Mouse (Mus musculus): ENCODE results near the gene Ppp2r5a. TPM values are rescaled to one million over a fixed set of nuclear protein-coding genes. Genes with fewer than 3 reads are reported as not detected.
"Not testable (repeated sequence)": the region's sequence is repeated elsewhere in the genome, so short reads cannot be mapped to it uniquely, and the experiment has no call there.

The Ppp2r5a gene
- polyA plus RNA-seq (2012; rRNA removed) = 129 and 169 TPM in 2 replicates

- DNase-seq (ENCODE audit: low read depth) = no peak
Measured at GRCm38 (mm10) chr1:191403074-191403473, at the start of gene Ppp2r5a. TSS of gene Ppp2r5a (minus strand) at chr1:191403272.

GRCm38 (mm10) chr1:191450614-191451013, 47.5 kb upstream of the Ppp2r5a start:
- DNase-seq (ENCODE audit: low read depth) = no peak

GRCm38 (mm10) chr1:191449537-191449936, 46.5 kb upstream of the Ppp2r5a start:
- no peak for DNase-seq (ENCODE audit: low read depth)

GRCm38 (mm10) chr1:191447391-191448016, 44.4 kb upstream of the Ppp2r5a start:
- no peak for DNase-seq (ENCODE audit: low read depth)

GRCm38 (mm10) chr1:191446307-191446706, 43.2 kb upstream of the Ppp2r5a start:
- no peak for DNase-seq (ENCODE audit: low read depth)

- DNase-seq (ENCODE audit: low read depth) = no peak
Measured at GRCm38 (mm10) chr1:191445831-191446258, 42.8 kb upstream of the Ppp2r5a start.

GRCm38 (mm10) chr1:191445401-191445800, 42.3 kb upstream of the Ppp2r5a start:
- peak; percentile 79 for DNase-seq (ENCODE audit: low read depth)

- DNase-seq (ENCODE audit: low read depth) = no peak
Measured at GRCm38 (mm10) chr1:191444467-191444866, 41.4 kb upstream of the Ppp2r5a start.

GRCm38 (mm10) chr1:191439011-191439410, 35.9 kb upstream of the Ppp2r5a start:
- no peak for DNase-seq (ENCODE audit: low read depth)

- no peak for DNase-seq (ENCODE audit: low read depth)
Measured at GRCm38 (mm10) chr1:191438546-191438945, 35.5 kb upstream of the Ppp2r5a start.

GRCm38 (mm10) chr1:191436647-191437046, 33.6 kb upstream of the Ppp2r5a start:
- no peak for DNase-seq (ENCODE audit: low read depth)

- DNase-seq (ENCODE audit: low read depth) = no peak
Measured at GRCm38 (mm10) chr1:191435359-191435758, 32.3 kb upstream of the Ppp2r5a start.

- no peak for DNase-seq (ENCODE audit: low read depth)
Measured at GRCm38 (mm10) chr1:191432531-191432930, 29.5 kb upstream of the Ppp2r5a start.

GRCm38 (mm10) chr1:191432023-191432422, 29.0 kb upstream of the Ppp2r5a start:
- no peak for DNase-seq (ENCODE audit: low read depth)

GRCm38 (mm10) chr1:191430121-191430520, 27.0 kb upstream of the Ppp2r5a start:
- no peak for DNase-seq (ENCODE audit: low read depth)

GRCm38 (mm10) chr1:191425884-191426283, 22.8 kb upstream of the Ppp2r5a start:
- no peak for DNase-seq (ENCODE audit: low read depth)

GRCm38 (mm10) chr1:191423201-191423600, 20.1 kb upstream of the Ppp2r5a start:
- no peak for DNase-seq (ENCODE audit: low read depth)

GRCm38 (mm10) chr1:191422714-191423113, 19.6 kb upstream of the Ppp2r5a start:
- not testable (repeated sequence) for DNase-seq (ENCODE audit: low read depth)

- DNase-seq (ENCODE audit: low read depth) = no peak
Measured at GRCm38 (mm10) chr1:191422164-191422563, 19.1 kb upstream of the Ppp2r5a start.

GRCm38 (mm10) chr1:191421426-191421999, 18.4 kb upstream of the Ppp2r5a start:
- DNase-seq (ENCODE audit: low read depth) = no peak

- DNase-seq (ENCODE audit: low read depth) = no peak
Measured at GRCm38 (mm10) chr1:191420930-191421404, 17.9 kb upstream of the Ppp2r5a start.

GRCm38 (mm10) chr1:191419991-191420751, 17.1 kb upstream of the Ppp2r5a start:
- no peak for DNase-seq (ENCODE audit: low read depth)

GRCm38 (mm10) chr1:191419421-191419820, 16.3 kb upstream of the Ppp2r5a start:
- DNase-seq (ENCODE audit: low read depth) = no peak

Data from gonadal fat pad, adult 2 months (tissue).